Mouse (Mus musculus): ENCODE results near the gene Gimap8. TPM values are rescaled to one million over a fixed set of nuclear protein-coding genes. Genes with fewer than 3 reads are reported as not detected.

Gimap8 gene
- polyA plus RNA-seq, 1 experiment from 2014 or later = 1.1 TPM

- Histone ChIP-seq H3K27ac (replicated peaks) (no peak overlapping the region), H3K4me2 (no peak overlapping the region), H3K27me3 (replicated peaks) (no peaks in the 10 kb centered on the region), H3K36me3 (no peaks in the 10 kb centered on the region), H3K9ac (no peak overlapping the region), H3K4me1 (no peaks in the 10 kb centered on the region), H3K9me3 (no peaks in the 10 kb centered on the region), H3K4me3 (no peak overlapping the region)
- no peak for ATAC-seq (ENCODE audit: extremely low read depth, insufficient number of reproducible peaks, low FRiP score, low TSS enrichment)
Observed at GRCm38 (mm10) chr6:48668022-48668421, 21.0 kb downstream of the Gimap8 start.

GRCm38 (mm10) chr6:48669446-48669969, 22.5 kb downstream of the Gimap8 start:
- 53% methylated on average over 2 of the region's 2 CpGs for WGBS
- Histone ChIP-seq H3K4me3 (no peak overlapping the region), H3K9me3 (no peaks in the 10 kb centered on the region), H3K27ac (replicated peaks) (no peak overlapping the region), H3K27me3 (replicated peaks) (no peaks in the 10 kb centered on the region), H3K4me1 (no peaks in the 10 kb centered on the region), H3K4me2 (no peak overlapping the region), H3K36me3 (no peaks in the 10 kb centered on the region), H3K9ac (no peak overlapping the region)
- ATAC-seq (ENCODE audit: extremely low read depth, insufficient number of reproducible peaks, low FRiP score, low TSS enrichment) = no peak

- WGBS = 93% methylated on average over 9 of the region's 9 CpGs
- peaks cover 5% of the 10 kb centered on the region; the same call in 1 of the 2 replicates for H3K4me1 ChIP-seq
- no peak overlapping the region for H3K4me2 ChIP-seq
- no peaks in the 10 kb centered on the region for H3K9me3 ChIP-seq
- ATAC-seq (ENCODE audit: extremely low read depth, insufficient number of reproducible peaks, low FRiP score, low TSS enrichment) = no peak
- no peaks in the 10 kb centered on the region for H3K27me3 ChIP-seq (replicated peaks)
- H3K36me3 ChIP-seq = no peaks in the 10 kb centered on the region
- no peak overlapping the region for H3K27ac ChIP-seq (replicated peaks)
- H3K9ac ChIP-seq = no peak overlapping the region
- no peak overlapping the region for H3K4me3 ChIP-seq
Observed at GRCm38 (mm10) chr6:48674291-48675058, 27.4 kb downstream of the Gimap8 start.

GRCm38 (mm10) chr6:48675400-48675930, 28.4 kb downstream of the Gimap8 start:
- peak overlapping the region; percentile 72 for H3K9ac ChIP-seq
- peaks cover 5% of the 10 kb centered on the region; the same call in 1 of the 2 replicates for H3K4me1 ChIP-seq
- WGBS = 42% methylated on average over 10 of the region's 10 CpGs
- H3K4me2 ChIP-seq = peak overlapping the region; percentile 66
- H3K9me3 ChIP-seq = no peaks in the 10 kb centered on the region
- peak overlapping the region; percentile 46 for H3K4me3 ChIP-seq
- H3K27me3 ChIP-seq (replicated peaks) = no peaks in the 10 kb centered on the region
- ATAC-seq (ENCODE audit: extremely low read depth, insufficient number of reproducible peaks, low FRiP score, low TSS enrichment) = no peak
- no peaks in the 10 kb centered on the region; the same call in 1 of the 2 replicates for H3K36me3 ChIP-seq
- peak overlapping the region; percentile 56; the same call in 1 of the 2 replicates for H3K27ac ChIP-seq (replicated peaks)

- H3K4me2 ChIP-seq = peak within 1 kb of the TSS; percentile 66
- peak within 1 kb of the TSS; percentile 46 for H3K4me3 ChIP-seq
- no peak for ATAC-seq (ENCODE audit: extremely low read depth, insufficient number of reproducible peaks, low FRiP score, low TSS enrichment)
- no peaks in the 10 kb centered on the region; the same call in 1 of the 2 replicates for H3K36me3 ChIP-seq
- H3K9ac ChIP-seq = peak within 1 kb of the TSS; percentile 72
- H3K4me1 ChIP-seq = peaks cover 5% of the 10 kb centered on the region; the same call in 1 of the 2 replicates
- no peaks in the 10 kb centered on the region for H3K27me3 ChIP-seq (replicated peaks)
- no peaks in the 10 kb centered on the region for H3K9me3 ChIP-seq
- WGBS = 26% methylated on average over 13 of the region's 13 CpGs
- H3K27ac ChIP-seq (replicated peaks) = peak within 1 kb of the TSS; percentile 56
Observed at GRCm38 (mm10) chr6:48675931-48676859, 29.2 kb downstream of the Gimap8 start, which contains the start of gene Gimap9. Gene Gimap9 (plus strand): TSS chr6:48676129.

GRCm38 (mm10) chr6:48676860-48677415, 29.9 kb downstream of the Gimap8 start:
- Histone ChIP-seq H3K27ac (replicated peaks) (no peak overlapping the region), H3K4me2 (peak overlapping the region; percentile 66), H3K4me3 (peak overlapping the region; percentile 46), H3K27me3 (replicated peaks) (no peaks in the 10 kb centered on the region), H3K36me3 (no peaks in the 10 kb centered on the region; the same call in 1 of the 2 replicates), H3K4me1 (peaks cover 5% of the 10 kb centered on the region; the same call in 1 of the 2 replicates), H3K9me3 (no peaks in the 10 kb centered on the region), H3K9ac (peak overlapping the region; percentile 72)
- 76% methylated on average over 5 of the region's 5 CpGs for WGBS
- ATAC-seq (ENCODE audit: extremely low read depth, insufficient number of reproducible peaks, low FRiP score, low TSS enrichment) = no peak

GRCm38 (mm10) chr6:48677492-48678345, 30.7 kb downstream of the Gimap8 start:
- H3K9ac ChIP-seq = no peak overlapping the region
- 0 out of 2 replicates have a peak overlapping the region, but pooled peaks have one; percentile 66 for H3K4me2 ChIP-seq
- no peak overlapping the region for H3K4me3 ChIP-seq
- H3K27ac ChIP-seq (replicated peaks) = no peak overlapping the region
- H3K9me3 ChIP-seq = no peaks in the 10 kb centered on the region
- H3K4me1 ChIP-seq = peaks cover 5% of the 10 kb centered on the region; the same call in 1 of the 2 replicates
- 86% methylated on average over 17 of the region's 17 CpGs for WGBS
- no peak for ATAC-seq (ENCODE audit: extremely low read depth, insufficient number of reproducible peaks, low FRiP score, low TSS enrichment)
- H3K36me3 ChIP-seq = no peaks in the 10 kb centered on the region; the same call in 1 of the 2 replicates
- H3K27me3 ChIP-seq (replicated peaks) = no peaks in the 10 kb centered on the region

GRCm38 (mm10) chr6:48678391-48678790, 31.4 kb downstream of the Gimap8 start:
- Histone ChIP-seq H3K4me3 (no peak overlapping the region), H3K9ac (no peak overlapping the region), H3K27me3 (replicated peaks) (no peaks in the 10 kb centered on the region), H3K36me3 (no peaks in the 10 kb centered on the region; the same call in 1 of the 2 replicates), H3K9me3 (no peaks in the 10 kb centered on the region), H3K27ac (replicated peaks) (no peak overlapping the region), H3K4me2 (no peak overlapping the region), H3K4me1 (peaks cover 5% of the 10 kb centered on the region; the same call in 1 of the 2 replicates)
- 70% methylated on average over 4 of the region's 4 CpGs for WGBS
- no peak for ATAC-seq (ENCODE audit: extremely low read depth, insufficient number of reproducible peaks, low FRiP score, low TSS enrichment)

- WGBS = 72% methylated on average over 6 of the region's 6 CpGs
Observed at GRCm38 (mm10) chr6:48679701-48680100, 32.7 kb downstream of the Gimap8 start.

GRCm38 (mm10) chr6:48680421-48680820, 33.4 kb downstream of the Gimap8 start:
- no peaks in the 10 kb centered on the region for H3K9me3 ChIP-seq
- ATAC-seq (ENCODE audit: extremely low read depth, insufficient number of reproducible peaks, low FRiP score, low TSS enrichment) = no peak
- H3K36me3 ChIP-seq = no peaks in the 10 kb centered on the region; the same call in 1 of the 2 replicates
- peaks cover 7% of the 10 kb centered on the region; the same call in 1 of the 2 replicates for H3K4me1 ChIP-seq
- H3K27me3 ChIP-seq (replicated peaks) = no peaks in the 10 kb centered on the region
- 72% methylated on average over 5 of the region's 5 CpGs for WGBS
- no peak overlapping the region for H3K4me2 ChIP-seq
- no peak overlapping the region for H3K9ac ChIP-seq
- no peak overlapping the region for H3K4me3 ChIP-seq
- H3K27ac ChIP-seq (replicated peaks) = no peak overlapping the region

More at GRCm38 (mm10) chr6:48679701-48680100, 32.7 kb downstream of the Gimap8 start:
- peaks cover 7% of the 10 kb centered on the region; the same call in 1 of the 2 replicates for H3K4me1 ChIP-seq
- no peaks in the 10 kb centered on the region for H3K27me3 ChIP-seq (replicated peaks)
- H3K9ac ChIP-seq = no peak overlapping the region
- no peak for ATAC-seq (ENCODE audit: extremely low read depth, insufficient number of reproducible peaks, low FRiP score, low TSS enrichment)
- no peaks in the 10 kb centered on the region for H3K9me3 ChIP-seq
- H3K4me2 ChIP-seq = no peak overlapping the region
- H3K36me3 ChIP-seq = no peaks in the 10 kb centered on the region; the same call in 1 of the 2 replicates
- H3K4me3 ChIP-seq = no peak overlapping the region
- no peak overlapping the region for H3K27ac ChIP-seq (replicated peaks)
